Mouse (Mus musculus): ENCODE measurements around the gene Psrc1.

GRCm38 (mm10) chr3:108433188-108433880 is 49.7 kb downstream of the Psrc1 start:
- TF ChIP-seq POLR2A (IDR thresholded peaks at IDR 0.05; ENCODE audit: low read depth, low read length) (no peak), CTCF (conservative IDR thresholded peaks at IDR 0.05 in 1 of 2, IDR thresholded peaks at IDR 0.05 in 1 of 2; ENCODE audit: low read depth in 2 of 2, low read length in 2 of 2) (no peak), E2F4 (IDR thresholded peaks at IDR 0.05; ENCODE audit: insufficient replicate concordance, low read depth, low read length) (no peak), MXI1 (IDR thresholded peaks at IDR 0.05; ENCODE audit: low read depth, low read length) (no peak), ZNF384 (IDR thresholded peaks at IDR 0.05; ENCODE audit: low read depth, low read length) (no peak), ELF1 (IDR thresholded peaks at IDR 0.05; ENCODE audit: low read depth, low read length) (no peak), MAX (IDR thresholded peaks at IDR 0.05; ENCODE audit: low read length) (no peak), TCF12 (IDR thresholded peaks at IDR 0.05; ENCODE audit: low read depth, low read length) (no peak), JUND (conservative IDR thresholded peaks at IDR 0.05; ENCODE audit: low read depth, low read length) (no peak)
